Mouse (Mus musculus) embryonic facial prominence, embryonic 14.5 days (tissue): ENCODE measurements around the gene Tor1aip1. TPM values are rescaled to one million over a fixed set of nuclear protein-coding genes. Genes with fewer than 3 reads are reported as not detected.

Source experiments
- ATAC-seq: fragments of 200-750 bp; cut with Nextera tagmentation; 2 replicates; pipeline ENCODE4 v1.8.0; 2017; ENCODE audit warnings: low read depth, moderate number of reproducible peaks, moderate TSS enrichment
- DNase-seq: peaks from one replicate; pipeline ENCODE4 v3.0.0-alpha.2; 2015; ENCODE audit warnings: low spot score
- H3K27ac ChIP-seq: fragments of 300-500 bp; sonication (generic); replicated peaks from 2 replicates; pipeline ENCODE4 v1.5.1; 2014; ENCODE audit warnings: low read depth, mild to moderate bottlenecking, low read length, moderate library complexity
- H3K27me3 ChIP-seq: fragments of 300-500 bp; sonication (generic); replicated peaks from 2 replicates; pipeline ENCODE4 v1.6.1; 2014; ENCODE audit warnings: low read length; ENCODE audit not compliant: control insufficient read depth, insufficient read depth
- H3K36me3 ChIP-seq: fragments of 300-500 bp; sonication (generic); 2 replicates; pipeline ENCODE4 v1.6.1; 2014; ENCODE audit warnings: low read length, mixed read lengths; ENCODE audit not compliant: control insufficient read depth, insufficient read depth
- H3K4me1 ChIP-seq: fragments of 300-500 bp; sonication (generic); 2 replicates; pipeline ENCODE4 v1.6.1; 2014; ENCODE audit warnings: antibody characterized with exemption, low read length; ENCODE audit not compliant: control insufficient read depth, insufficient read depth
- H3K4me2 ChIP-seq: fragments of 300-500 bp; sonication (generic); 2 replicates; pipeline ENCODE4 v1.6.1; 2014; ENCODE audit warnings: low read depth, mild to moderate bottlenecking, low read length, moderate library complexity, mixed read lengths
- H3K4me3 ChIP-seq: fragments of 300-500 bp; sonication (generic); 2 replicates; pipeline ENCODE4 v1.5.1; 2014; ENCODE audit warnings: low read depth, mild to moderate bottlenecking, low read length
- H3K9ac ChIP-seq: fragments of 300-500 bp; sonication (generic); 2 replicates; pipeline ENCODE4 v1.6.1; 2014; ENCODE audit warnings: low read depth, mild to moderate bottlenecking, low read length, moderate library complexity, mixed read lengths
- H3K9me3 ChIP-seq: fragments of 300-500 bp; sonication (generic); 2 replicates; pipeline ENCODE4 v1.6.1; 2016; ENCODE audit warnings: low read length; ENCODE audit not compliant: control insufficient read depth
- WGBS: fragments of 180-500 bp; shearing (Covaris S2); extraction: QIAGEN DNeasy Blood & Tissue Kit; methylation state at CpG from one replicate; pipeline ENCODE4 v1.1.7; 2014; 5-methylcytosine and 5-hydroxymethylcytosine counted together
- polyA plus RNA-seq: library from polyadenylated mRNA; unstranded; fragments of >200 nt; fragmentation: Nextera tagmentation; extraction: Ambion mirVana; gene quantifications from 2 replicates; pipeline ENCODE4 v1.2.1, GENCODE M21; 2014

The Tor1aip1 gene
- polyA plus RNA-seq = 44.0 and 44.8 TPM in 2 replicates

DNA sequence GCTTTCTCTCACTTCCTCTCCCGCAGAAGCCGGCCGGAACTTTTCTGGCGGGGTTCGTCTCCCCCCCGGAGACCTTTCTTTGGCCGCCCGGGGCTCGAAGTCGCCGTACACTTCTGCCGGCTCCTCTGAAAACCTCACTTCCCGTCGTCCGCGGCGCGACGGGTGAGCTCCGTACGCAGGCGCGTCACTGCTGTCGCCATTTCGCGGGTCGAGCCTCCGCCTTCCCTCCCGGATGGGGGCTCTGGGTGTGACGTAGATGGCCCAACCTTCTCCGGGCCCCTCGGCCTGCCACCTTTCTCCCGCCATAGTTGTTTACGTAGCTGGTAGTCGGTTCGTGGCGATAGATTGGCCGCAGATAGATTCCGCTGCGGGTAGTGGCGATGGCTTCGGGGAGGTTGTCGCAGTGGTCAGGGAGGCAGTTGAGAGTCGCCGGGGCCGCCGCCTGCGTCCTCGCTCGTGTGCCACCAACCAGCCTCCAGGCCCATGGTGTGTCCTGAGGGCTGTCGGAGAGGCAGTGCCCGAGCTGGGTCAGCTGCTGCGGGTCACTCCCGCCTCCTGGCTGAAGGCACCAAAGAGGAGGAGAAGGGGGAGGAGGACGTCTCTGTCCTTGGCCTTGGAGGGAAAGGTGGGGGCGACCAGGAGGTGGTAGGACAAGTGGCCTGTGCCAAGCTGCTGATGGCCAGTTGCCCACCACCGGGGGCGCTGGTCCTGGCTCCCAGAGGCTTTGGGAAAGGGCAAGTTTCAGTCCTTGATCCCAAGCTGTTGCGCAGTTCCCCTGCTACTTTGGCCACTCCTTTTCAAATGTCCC is at the start of gene Tor1aip1:
Tor1aip1 (minus strand) TSS at position 551 of the 808 bp plus-strand sequence.
- peak within 1 kb of the TSS; percentile 86 for H3K4me3 ChIP-seq
- no peaks in the 10 kb centered on the region for H3K9me3 ChIP-seq
- peak within 1 kb of the TSS; percentile 97 for H3K9ac ChIP-seq
- H3K36me3 ChIP-seq = peaks cover 30% of the 10 kb centered on the region
- peaks cover 13% of the 10 kb centered on the region; the same call in 1 of the 2 replicates for H3K4me1 ChIP-seq
- ATAC-seq (peak; percentile 95), DNase-seq (peak; percentile 99)
- under 1% methylated on average over 54 of the region's 59 CpGs for WGBS
- peak within 1 kb of the TSS; percentile 100 for H3K27ac ChIP-seq
- H3K4me2 ChIP-seq = peak within 1 kb of the TSS; percentile 65
- H3K27me3 ChIP-seq = no peaks in the 10 kb centered on the region

DNA sequence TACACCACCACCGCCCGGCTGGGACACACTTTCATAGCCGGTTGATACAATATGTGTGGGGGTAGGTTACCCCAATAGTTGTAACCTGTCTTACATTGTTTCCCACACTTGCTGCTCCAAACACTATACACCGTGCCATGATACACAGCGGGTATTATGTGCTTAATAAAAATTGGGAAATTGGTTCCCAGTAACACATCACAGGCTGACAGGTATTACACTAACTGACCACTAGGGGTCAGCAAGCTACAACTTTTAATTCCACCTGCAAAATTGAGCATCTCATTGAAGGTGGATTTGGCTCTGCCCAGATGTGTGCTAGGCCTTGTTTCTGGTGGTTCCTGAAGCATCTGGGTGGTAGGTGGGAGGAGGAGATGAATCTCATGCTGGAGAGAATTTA is 49.5 kb upstream of the Tor1aip1 start:
- Histone ChIP-seq H3K9ac (no peak overlapping the region), H3K36me3 (no peaks in the 10 kb centered on the region), H3K4me1 (no peaks in the 10 kb centered on the region), H3K27ac (no peak overlapping the region), H3K9me3 (no peaks in the 10 kb centered on the region), H3K4me2 (no peak overlapping the region), H3K27me3 (no peaks in the 10 kb centered on the region), H3K4me3 (no peak overlapping the region)
- 58% methylated on average over 5 of the region's 5 CpGs for WGBS
- ATAC-seq (no peak; the same call in 1 of the 2 replicates), DNase-seq (peak; percentile 60)

DNA sequence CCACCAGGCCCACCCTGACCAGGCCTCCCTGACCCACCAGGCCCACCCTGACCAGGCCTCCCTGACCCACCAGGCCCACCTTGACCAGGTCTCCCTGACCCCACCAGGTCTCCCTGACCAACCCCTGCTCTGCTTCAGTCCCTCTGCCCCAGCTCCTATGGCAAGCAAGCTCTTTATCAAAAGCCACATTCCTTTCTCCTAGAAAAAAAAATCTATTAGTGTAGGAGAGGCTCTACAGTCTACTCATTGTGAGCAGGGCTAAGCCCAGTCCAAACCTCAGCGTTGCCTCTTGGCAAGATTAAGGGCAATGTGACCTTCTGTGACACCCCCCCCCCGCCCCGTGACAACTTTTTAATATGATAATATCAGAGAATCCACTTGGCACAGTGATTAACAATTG is 48.3 kb upstream of the Tor1aip1 start:
- H3K27me3 ChIP-seq = no peaks in the 10 kb centered on the region
- H3K4me1 ChIP-seq = no peaks in the 10 kb centered on the region
- no peak overlapping the region for H3K4me2 ChIP-seq
- DNase-seq = no peak
- no peak overlapping the region for H3K27ac ChIP-seq
- WGBS = 69% methylated on average over 3 of the region's 3 CpGs
- ATAC-seq = no peak
- H3K36me3 ChIP-seq = no peaks in the 10 kb centered on the region
- no peaks in the 10 kb centered on the region for H3K9me3 ChIP-seq
- H3K4me3 ChIP-seq = no peak overlapping the region
- no peak overlapping the region for H3K9ac ChIP-seq

DNA sequence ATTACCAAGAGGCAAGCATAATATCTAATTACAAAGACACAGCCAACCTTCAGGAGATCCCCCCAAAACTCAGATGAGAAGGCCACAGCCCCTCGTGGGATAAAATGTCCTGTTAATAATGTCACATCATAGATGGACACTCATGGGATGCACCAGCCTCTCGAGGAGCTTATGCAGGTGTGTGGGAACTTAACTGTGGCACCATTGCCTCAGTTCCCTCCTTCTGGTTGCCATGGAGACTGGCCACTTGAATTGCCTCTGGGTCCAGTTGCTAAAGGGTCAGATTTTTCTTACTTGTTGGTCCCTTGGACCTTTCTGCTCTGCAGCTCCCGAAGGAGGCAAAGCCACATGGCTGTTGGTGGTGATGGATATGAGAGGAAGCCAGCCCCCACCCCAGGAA is 41.4 kb upstream of the Tor1aip1 start:
- Histone ChIP-seq H3K4me3 (no peak overlapping the region), H3K4me1 (no peaks in the 10 kb centered on the region), H3K9ac (no peak overlapping the region), H3K27me3 (no peaks in the 10 kb centered on the region), H3K27ac (no peak overlapping the region), H3K4me2 (no peak overlapping the region), H3K36me3 (no peaks in the 10 kb centered on the region), H3K9me3 (no peaks in the 10 kb centered on the region)
- ATAC-seq (no peak), DNase-seq (no peak)
- WGBS = 52% methylated on average over 3 of the region's 3 CpGs

DNA sequence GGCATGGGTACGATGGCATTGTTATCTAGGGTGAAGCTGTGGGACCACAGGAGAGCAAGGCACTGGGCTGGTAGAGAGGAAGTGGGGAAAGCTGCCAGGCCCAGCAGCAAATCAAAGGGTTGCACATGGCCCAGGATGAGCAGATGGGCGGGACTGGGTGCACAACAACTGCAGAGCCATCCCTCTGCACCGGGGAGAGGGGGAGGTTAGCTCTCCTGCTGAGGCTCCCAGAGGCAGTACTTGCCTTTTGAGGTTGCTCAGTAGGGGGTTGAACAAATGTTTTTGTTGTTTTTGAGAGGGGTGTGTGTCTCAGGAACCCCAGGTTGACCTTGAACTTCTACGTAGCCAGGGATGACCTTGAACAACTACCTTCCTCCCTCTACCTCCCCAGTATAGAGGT is 40.2 kb upstream of the Tor1aip1 start:
- no peak overlapping the region for H3K9ac ChIP-seq
- H3K4me1 ChIP-seq = no peaks in the 10 kb centered on the region
- no peak for ATAC-seq
- no peak overlapping the region for H3K4me3 ChIP-seq
- no peaks in the 10 kb centered on the region for H3K36me3 ChIP-seq
- H3K9me3 ChIP-seq = no peaks in the 10 kb centered on the region
- no peak for DNase-seq
- H3K27ac ChIP-seq = no peak overlapping the region
- H3K27me3 ChIP-seq = no peaks in the 10 kb centered on the region
- 69% methylated on average over 4 of the region's 4 CpGs for WGBS
- no peak overlapping the region for H3K4me2 ChIP-seq

DNA sequence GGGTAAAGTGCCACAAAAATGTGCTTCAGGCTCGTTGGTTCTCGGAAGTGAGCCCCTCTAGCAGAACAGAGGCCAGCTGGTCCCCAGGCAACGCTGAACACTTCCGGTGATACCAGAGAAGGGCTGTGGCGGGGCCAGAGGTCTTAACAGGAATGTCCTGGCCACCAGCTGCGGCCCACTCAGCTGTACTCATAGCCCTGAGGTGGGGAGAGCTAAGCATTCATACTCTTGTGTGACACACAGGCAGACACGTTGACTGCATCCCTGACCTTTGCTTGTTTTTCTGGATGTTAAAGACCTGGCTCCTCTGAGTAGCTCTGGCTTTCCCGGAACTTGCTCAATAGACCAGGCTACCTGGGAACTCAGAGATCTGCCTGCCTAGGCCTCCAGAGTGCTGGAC is 38.3 kb upstream of the Tor1aip1 start:
- Histone ChIP-seq H3K9ac (no peak overlapping the region), H3K4me2 (no peak overlapping the region), H3K4me3 (no peak overlapping the region), H3K9me3 (no peaks in the 10 kb centered on the region), H3K27ac (no peak overlapping the region), H3K4me1 (no peaks in the 10 kb centered on the region), H3K36me3 (no peaks in the 10 kb centered on the region), H3K27me3 (no peaks in the 10 kb centered on the region)
- WGBS = 27% methylated on average over 8 of the region's 8 CpGs
- DNase-seq (peak; percentile 57), ATAC-seq (peak; percentile 60; the same call in 1 of the 2 replicates)

DNA sequence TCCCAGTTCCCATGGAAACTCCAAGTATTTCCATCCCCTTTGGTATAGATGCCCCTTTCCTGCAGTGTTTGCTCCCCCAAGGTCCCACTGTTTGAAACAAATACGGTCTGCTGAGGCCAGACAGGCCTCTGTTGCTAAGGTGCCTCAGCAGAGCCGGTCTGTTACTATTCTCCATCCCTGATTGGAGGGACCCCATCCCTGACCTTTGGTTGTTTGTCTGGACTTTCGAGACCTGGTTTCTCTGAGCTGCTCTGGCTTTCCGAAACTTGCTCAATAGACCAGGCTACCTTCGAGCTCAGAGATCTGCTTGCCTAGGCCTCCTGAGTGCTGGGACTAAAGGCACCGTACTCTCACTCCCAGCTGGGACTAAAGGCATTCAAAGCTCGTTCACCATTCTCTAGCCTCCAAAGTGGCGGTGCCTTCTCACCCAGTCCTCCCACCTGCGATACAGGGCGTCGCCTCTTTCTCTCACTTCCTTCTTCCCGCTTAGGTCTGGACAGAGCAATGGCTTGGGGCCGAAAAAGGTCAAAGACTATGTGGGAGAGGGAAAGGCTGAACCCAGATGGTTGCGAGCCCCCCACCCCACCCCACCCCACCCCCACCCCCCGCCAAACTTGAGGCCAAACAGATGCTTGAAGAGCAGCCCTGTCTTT is 37.0 kb upstream of the Tor1aip1 start:
- Histone ChIP-seq H3K27me3 (no peaks in the 10 kb centered on the region), H3K9me3 (no peaks in the 10 kb centered on the region), H3K9ac (no peak overlapping the region), H3K4me1 (no peaks in the 10 kb centered on the region), H3K4me2 (no peak overlapping the region), H3K27ac (no peak overlapping the region), H3K36me3 (no peaks in the 10 kb centered on the region), H3K4me3 (no peak overlapping the region)
- ATAC-seq (no peak), DNase-seq (no peak)
- 56% methylated on average over 15 of the region's 15 CpGs for WGBS

DNA sequence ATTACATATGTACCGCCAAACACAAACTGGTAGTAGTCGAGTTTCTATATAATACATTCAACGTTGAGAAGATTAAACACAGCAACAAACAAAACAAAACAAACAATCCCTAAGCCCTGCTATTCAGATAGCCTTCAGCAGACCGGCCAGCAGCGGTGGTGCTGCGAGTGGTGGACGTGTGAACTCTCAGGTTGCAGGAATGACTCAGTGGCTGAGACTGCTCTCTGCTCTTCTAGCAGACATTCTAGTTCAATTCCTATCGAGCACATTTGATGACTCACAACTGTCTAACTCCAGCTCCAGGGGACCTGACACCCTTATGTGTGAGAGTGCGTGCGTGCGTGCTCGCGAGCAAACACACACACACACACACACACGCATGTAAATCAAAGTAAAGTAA is 33.8 kb upstream of the Tor1aip1 start:
- no peak overlapping the region for H3K27ac ChIP-seq
- H3K9me3 ChIP-seq = no peaks in the 10 kb centered on the region
- no peak overlapping the region for H3K4me3 ChIP-seq
- no peaks in the 10 kb centered on the region for H3K27me3 ChIP-seq
- H3K4me1 ChIP-seq = no peaks in the 10 kb centered on the region
- ATAC-seq (no peak), DNase-seq (no peak)
- peaks cover 12% of the 10 kb centered on the region for H3K36me3 ChIP-seq
- 83% methylated on average over 14 of the region's 14 CpGs for WGBS
- H3K9ac ChIP-seq = no peak overlapping the region
- H3K4me2 ChIP-seq = no peak overlapping the region
